Mouse (Mus musculus): Measurements from ENCODE around the gene Brsk1.

Gene Brsk1

GRCm38 (mm10) chr7:4740309-4740727 lies 49.9 kb downstream of the Brsk1 start:
- DNase-seq: no peak

- DNase-seq: peak; percentile 84
Observed at GRCm38 (mm10) chr7:4741151-4741550, 50.7 kb downstream of the Brsk1 start.

DNA sequence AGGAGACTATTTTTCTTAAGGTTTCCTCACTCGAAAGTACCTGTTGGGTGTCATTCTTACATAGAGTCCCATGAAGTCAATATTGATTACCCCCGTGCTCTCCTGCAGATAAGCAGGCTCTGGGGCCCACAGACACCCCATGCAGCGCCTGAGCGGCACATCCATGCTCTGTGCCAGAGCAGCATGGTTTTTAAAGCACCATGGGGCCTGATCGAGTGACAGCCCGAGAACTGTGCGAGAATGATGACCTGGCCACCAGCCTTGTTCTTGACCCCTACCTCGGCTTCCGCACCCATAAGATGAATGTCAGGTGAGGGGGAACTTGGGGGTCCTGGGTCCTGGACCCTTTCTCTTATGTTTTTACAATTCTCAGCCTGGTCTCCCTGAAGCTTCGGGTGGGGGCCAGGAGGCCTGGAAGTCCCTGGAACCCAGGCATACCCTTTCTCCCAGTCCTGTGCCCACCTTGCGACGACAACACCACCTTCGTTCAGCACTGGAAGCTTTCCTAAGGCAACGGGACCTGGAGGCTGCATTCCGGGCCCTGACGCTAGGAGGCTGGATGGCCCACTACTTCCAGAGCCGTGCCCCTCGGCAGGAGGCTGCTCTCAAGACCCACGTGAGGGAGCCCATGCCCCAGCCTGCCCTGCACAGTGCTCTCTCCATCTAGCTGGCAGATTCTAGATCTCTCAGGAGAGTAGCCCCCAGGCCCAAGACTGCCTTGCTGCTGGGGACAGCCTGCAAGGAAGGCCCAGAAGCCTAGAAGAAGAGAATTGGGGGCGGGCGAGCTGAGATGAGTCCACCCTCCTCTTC lies 51.5 kb downstream of the Brsk1 start:
- peak; percentile 7 for DNase-seq

- no peak for DNase-seq
Observed at GRCm38 (mm10) chr7:4742482-4742819, 52.0 kb downstream of the Brsk1 start.

DNA sequence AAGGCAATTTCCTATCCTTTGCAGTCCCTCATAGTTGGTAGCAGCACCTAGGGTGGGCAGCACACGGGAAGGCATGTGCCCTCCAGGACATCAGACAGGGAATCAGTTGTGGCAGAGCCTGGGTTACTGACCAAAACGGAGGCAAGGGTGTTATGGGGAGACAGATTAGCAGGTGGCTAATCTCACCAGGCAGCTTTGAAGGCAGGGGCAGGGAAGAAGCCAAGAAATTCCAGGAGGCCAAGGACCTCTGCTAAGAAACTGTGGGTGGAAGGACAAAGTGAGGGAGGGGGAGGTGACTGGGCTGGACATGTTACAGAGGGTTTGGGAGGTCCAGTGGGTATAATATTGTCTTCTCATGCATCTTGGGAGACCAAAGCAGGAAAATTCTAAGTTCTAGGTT lies 53.0 kb downstream of the Brsk1 start:
- peak; percentile 10 for DNase-seq

DNA sequence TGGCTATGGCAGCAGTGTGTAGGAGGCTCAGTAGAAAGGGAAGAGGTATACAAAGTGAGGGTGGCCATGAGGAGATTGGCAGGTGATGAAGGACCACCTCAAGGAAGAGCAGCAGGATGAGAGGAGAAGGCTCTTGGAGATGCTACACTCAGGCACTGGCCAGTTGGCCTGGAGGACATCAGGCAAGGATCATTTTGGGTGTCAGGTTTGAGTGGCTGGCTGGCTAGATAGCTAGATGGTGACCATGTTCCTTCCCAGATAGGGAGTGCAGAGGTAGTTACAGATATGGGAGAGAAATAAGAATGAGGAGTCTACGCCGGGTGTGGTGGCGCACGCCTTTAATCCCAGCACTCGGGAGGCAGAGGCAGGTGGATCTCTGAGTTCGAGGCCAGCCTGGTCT lies 54.5 kb downstream of the Brsk1 start:
- no peak for DNase-seq

DNA sequence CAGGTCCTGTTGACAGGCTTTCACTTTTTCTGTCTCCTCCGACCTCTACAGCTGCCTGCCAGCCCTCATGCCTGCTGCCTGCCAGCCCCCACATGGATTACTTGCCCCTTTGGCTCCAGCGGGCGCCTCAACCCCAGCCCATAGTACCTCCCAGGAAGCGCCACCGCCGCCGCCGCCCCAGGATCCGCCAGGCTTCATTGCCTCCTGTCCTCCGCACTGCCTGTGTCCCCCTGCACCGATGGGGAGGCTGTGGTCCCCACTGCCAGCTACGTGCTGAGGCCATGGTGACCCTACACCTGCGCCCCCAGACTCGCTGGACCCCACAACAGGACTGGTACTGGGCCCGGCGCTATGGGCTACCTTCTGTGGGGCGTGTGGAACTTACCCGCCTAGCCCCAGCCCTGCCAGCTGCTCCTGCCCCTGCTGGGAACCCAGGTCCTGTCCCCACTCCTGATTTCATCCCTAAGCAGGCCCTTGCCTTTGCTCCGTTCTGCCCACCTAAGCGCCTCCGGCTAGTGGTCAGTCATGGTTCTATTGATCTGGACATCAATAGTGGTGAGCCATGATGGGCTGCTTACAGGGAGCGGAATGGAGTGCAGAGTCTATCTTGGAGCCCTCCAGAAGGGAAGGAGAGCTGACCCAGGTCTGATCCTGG lies 56.0 kb downstream of the Brsk1 start:
- DNase-seq: no peak

GRCm38 (mm10) chr7:4747156-4747899 lies 56.9 kb downstream of the Brsk1 start:
- no peak for DNase-seq

DNA sequence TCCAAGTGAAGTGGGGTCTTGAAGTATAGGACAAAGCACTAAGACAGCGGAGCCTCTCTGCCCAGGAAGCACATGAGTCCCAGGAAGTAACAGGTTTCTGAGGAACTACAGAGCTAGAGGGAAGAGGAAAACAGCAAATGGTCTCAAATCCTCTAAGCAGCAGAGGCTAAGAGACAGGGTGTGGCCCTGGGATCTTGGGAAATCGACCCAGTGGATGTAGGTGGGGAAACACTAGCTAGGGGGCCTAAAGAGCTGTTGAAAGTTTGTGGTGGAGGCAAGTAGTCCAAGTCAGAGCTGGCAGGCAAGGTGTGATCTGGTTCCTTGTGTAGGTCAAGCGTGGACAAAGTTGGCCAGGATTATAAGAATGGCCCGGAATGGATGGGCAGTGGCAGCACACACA lies 57.9 kb downstream of the Brsk1 start:
- no peak for DNase-seq

DNA sequence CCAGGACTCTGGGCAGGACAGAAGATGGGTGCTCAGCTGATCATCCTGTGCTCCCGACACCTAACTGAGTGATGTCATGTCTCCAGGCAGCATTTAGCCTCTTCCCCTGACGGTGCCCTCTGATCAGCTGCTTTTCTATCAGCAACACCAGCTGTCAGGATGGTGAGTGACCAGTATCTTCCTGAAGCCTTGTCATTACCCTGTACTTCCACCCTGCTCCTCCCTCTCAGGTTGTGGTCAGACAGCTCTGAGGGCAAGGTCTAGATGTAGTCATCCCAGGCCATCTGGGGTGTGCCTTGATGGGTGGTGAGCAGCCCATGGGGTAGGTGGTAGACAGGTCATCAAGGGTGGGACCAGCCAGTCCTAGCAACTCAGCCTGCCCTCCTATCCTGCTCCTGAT lies 58.8 kb downstream of the Brsk1 start:
- DNase-seq: no peak

GRCm38 (mm10) chr7:4751971-4752820 lies 61.8 kb downstream of the Brsk1 start:
- peak; percentile 72 for DNase-seq

DNA sequence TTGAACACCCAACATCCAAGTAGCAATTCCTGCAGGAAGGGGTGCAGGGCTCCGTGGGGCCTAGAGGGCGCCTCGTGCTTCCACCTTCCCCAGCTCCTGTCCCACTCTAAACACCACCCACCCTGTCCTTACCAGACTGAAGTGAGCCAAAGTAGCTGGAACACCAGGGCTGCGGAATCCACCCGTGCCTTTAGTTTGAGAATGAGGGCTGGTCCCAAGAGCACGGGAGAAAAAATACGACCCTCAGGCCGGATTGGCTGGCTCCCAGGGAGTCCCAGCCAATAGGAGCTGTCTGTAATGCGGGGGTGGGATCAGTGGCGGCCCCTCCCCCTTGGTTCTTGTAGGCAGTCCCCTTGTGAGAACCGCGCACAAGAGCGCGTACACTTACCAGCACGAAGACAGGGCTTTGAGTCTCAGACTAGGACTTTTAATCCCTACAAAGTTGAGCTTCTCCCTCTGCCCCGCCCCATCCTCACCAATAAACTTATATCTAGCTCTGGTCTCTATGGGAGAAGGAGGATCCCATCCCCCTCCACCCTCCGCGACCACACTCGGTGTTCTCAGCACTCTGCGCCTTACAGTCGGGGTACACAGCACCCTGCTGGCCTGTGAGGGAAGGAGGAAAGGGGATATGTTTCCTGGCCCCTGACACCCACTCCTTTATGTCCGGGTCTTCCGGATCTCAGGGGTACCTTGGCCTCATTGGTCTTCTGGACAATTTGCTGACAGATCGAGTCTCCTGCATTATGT lies 62.6 kb downstream of the Brsk1 start, which contains the start of gene Cox6b2:
TSS of gene Cox6b2 (minus strand) at position 274 of the 750 bp plus-strand sequence.
- peak; percentile 92 for DNase-seq

- DNase-seq: no peak
Observed at GRCm38 (mm10) chr7:4759670-4760069, 69.3 kb downstream of the Brsk1 start.

- DNase-seq: no peak
Observed at GRCm38 (mm10) chr7:4764946-4765710, 74.7 kb downstream of the Brsk1 start.

All from kidney, postnatal 14 days (tissue).